Mouse (Mus musculus) neural tube, embryonic 14.5 days (tissue): ENCODE results near the gene 4930438A08Rik. TPM values are rescaled to one million over a fixed set of nuclear protein-coding genes. Genes with fewer than 3 reads are reported as not detected.
A peak's percentile ranks its signal among the peaks of the same experiment; 100 is the strongest.

Experiments used
- ATAC-seq: fragments of 200-750 bp; cut with Nextera tagmentation; 2 replicates; pipeline ENCODE4 v1.8.0; 2017; ENCODE audit warnings: low read depth, mild to moderate bottlenecking, moderate TSS enrichment, moderate library complexity
- H3K27ac ChIP-seq: fragments of 300-500 bp; sonication (generic); 2 replicates; pipeline ENCODE4 v1.5.1; 2014; ENCODE audit warnings: low read depth, mild to moderate bottlenecking, control low read depth, low read length, moderate library complexity, mixed read lengths
- H3K27me3 ChIP-seq: fragments of 300-500 bp; sonication (generic); 2 replicates; pipeline ENCODE4 v1.6.1; 2014; ENCODE audit warnings: low read length; ENCODE audit not compliant: control insufficient read depth, insufficient read depth
- H3K36me3 ChIP-seq: fragments of 300-500 bp; sonication (generic); 2 replicates; pipeline ENCODE4 v1.6.1; 2014; ENCODE audit warnings: low read length, mixed read lengths; ENCODE audit not compliant: control insufficient read depth, insufficient read depth
- H3K4me1 ChIP-seq: fragments of 300-500 bp; sonication (generic); 2 replicates; pipeline ENCODE4 v1.6.1; 2014; ENCODE audit warnings: low read length; ENCODE audit not compliant: control insufficient read depth, insufficient read depth
- H3K4me2 ChIP-seq: fragments of 300-500 bp; sonication (generic); 2 replicates; pipeline ENCODE4 v1.6.1; 2014; ENCODE audit warnings: mild to moderate bottlenecking, low read depth, low read length, control low read depth
- H3K4me3 ChIP-seq: fragments of 300-500 bp; sonication (generic); 2 replicates; pipeline ENCODE4 v1.5.1; 2014; ENCODE audit warnings: low read depth, low read length, control low read depth, mixed read lengths
- H3K9ac ChIP-seq: fragments of 300-500 bp; sonication (generic); replicated peaks from 2 replicates; pipeline ENCODE4 v1.6.1; 2014; ENCODE audit warnings: low read depth, mild to moderate bottlenecking, control low read depth, low read length, mixed read lengths
- H3K9me3 ChIP-seq: fragments of 300-500 bp; sonication (generic); 2 replicates; pipeline ENCODE4 v1.6.1; 2016; ENCODE audit warnings: low read length; ENCODE audit not compliant: control insufficient read depth
- WGBS: fragments of 180-500 bp; shearing (Covaris S2); extraction: QIAGEN DNeasy Blood & Tissue Kit; methylation state at CpG from one replicate; pipeline ENCODE4 v1.1.7; 2014; 5-methylcytosine and 5-hydroxymethylcytosine counted together
- polyA plus RNA-seq: library from polyadenylated mRNA; unstranded; fragments of >200 nt; fragmentation: Nextera tagmentation; extraction: Ambion mirVana; gene quantifications from 2 replicates; pipeline ENCODE4 v1.2.1, GENCODE M21; 2014

Gene 4930438A08Rik
- polyA plus RNA-seq, 1 experiment from 2014 or later: not detected

GRCm38 (mm10) chr11:58326781-58327180 is 52.2 kb downstream of the 4930438A08Rik start:
- H3K36me3 ChIP-seq: no peaks in the 10 kb centered on the region
- WGBS: 95% methylated on average over 3 of the region's 3 CpGs
- peaks cover 30% of the 10 kb centered on the region for H3K4me1 ChIP-seq

GRCm38 (mm10) chr11:58329906-58330275 is 55.3 kb downstream of the 4930438A08Rik start:
- WGBS: under 1% methylated on average over 21 of the region's 21 CpGs

More at GRCm38 (mm10) chr11:58326781-58327180, 52.2 kb downstream of the 4930438A08Rik start:
- no peak overlapping the region for H3K4me3 ChIP-seq
- H3K9ac ChIP-seq: no peak overlapping the region
- H3K4me2 ChIP-seq: no peak overlapping the region
- H3K27ac ChIP-seq: no peak overlapping the region
- no peak for ATAC-seq
- no peaks in the 10 kb centered on the region for H3K27me3 ChIP-seq
- no peaks in the 10 kb centered on the region for H3K9me3 ChIP-seq

DNA sequence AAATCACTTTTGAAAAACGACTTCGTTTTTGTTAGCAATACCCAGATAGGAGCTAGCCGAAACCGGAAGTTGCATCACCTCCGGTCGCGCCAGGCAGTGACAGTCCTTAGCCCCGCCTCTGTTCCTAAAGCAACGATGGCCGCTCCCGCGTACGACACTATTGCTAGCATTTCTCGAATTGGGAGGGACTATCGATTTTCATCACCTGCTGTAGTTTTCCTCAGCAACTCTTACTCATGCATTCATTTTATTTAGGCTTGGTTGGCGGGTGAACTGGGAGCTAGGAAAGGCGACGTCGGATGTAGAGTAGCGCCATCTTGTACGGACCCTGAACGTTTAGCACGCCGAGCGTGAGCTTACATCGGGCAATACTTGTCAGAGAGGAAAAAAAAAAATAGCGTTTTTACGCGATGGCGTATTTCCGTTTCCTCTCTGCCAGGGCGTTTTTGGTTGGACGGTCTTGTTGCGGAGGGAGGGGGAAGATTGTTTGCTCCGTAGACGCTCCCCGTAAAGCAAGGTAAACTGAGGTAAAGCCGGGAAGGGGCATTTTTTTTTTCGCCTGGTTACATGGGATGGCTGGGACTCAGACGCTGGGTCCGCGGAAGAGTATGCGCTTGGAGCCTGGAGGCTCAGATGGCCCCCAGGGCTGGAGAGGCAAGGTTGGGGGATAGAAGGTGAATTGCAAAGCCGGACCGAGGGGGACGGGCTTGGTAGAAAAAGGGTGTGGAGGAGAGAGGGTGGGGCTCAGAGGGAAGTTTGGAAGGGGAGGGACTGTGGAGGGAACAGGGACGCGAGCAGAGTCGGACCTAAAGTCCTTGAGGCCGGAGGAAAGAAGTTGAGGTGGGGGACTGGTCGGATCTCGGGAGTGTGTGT is 55.9 kb downstream of the 4930438A08Rik start, which contains the start of the genes Zfp672 and Sh3bp5l:
Zfp672 (minus strand) TSS at position 64 of the 873 bp plus-strand sequence.
Sh3bp5l (plus strand) TSS at position 449 of the 873 bp plus-strand sequence.
- peak within 1 kb of the TSS; percentile 79 for H3K9ac ChIP-seq
- H3K4me2 ChIP-seq: peak within 1 kb of the TSS; percentile 91
- H3K4me1 ChIP-seq: peaks cover 26% of the 10 kb centered on the region
- peak; percentile 94 for ATAC-seq
- peaks cover 11% of the 10 kb centered on the region; the same call in 1 of the 2 replicates for H3K36me3 ChIP-seq
- H3K27ac ChIP-seq: peak within 1 kb of the TSS; percentile 77
- WGBS: under 1% methylated on average over 52 of the region's 52 CpGs
- no peaks in the 10 kb centered on the region for H3K9me3 ChIP-seq
- peak within 1 kb of the TSS; percentile 85 for H3K4me3 ChIP-seq
- H3K27me3 ChIP-seq: no peaks in the 10 kb centered on the region

More at GRCm38 (mm10) chr11:58329906-58330275, 55.3 kb downstream of the 4930438A08Rik start:
- H3K36me3 ChIP-seq: peaks cover 7% of the 10 kb centered on the region; the same call in 1 of the 2 replicates
- ATAC-seq: peak; percentile 34
- peak overlapping the region; percentile 91 for H3K4me2 ChIP-seq
- peak overlapping the region; percentile 85 for H3K4me3 ChIP-seq
- H3K27me3 ChIP-seq: no peaks in the 10 kb centered on the region
- peak overlapping the region; percentile 79 for H3K9ac ChIP-seq
- H3K9me3 ChIP-seq: no peaks in the 10 kb centered on the region
- peak overlapping the region; percentile 77 for H3K27ac ChIP-seq
- peaks cover 26% of the 10 kb centered on the region for H3K4me1 ChIP-seq

DNA sequence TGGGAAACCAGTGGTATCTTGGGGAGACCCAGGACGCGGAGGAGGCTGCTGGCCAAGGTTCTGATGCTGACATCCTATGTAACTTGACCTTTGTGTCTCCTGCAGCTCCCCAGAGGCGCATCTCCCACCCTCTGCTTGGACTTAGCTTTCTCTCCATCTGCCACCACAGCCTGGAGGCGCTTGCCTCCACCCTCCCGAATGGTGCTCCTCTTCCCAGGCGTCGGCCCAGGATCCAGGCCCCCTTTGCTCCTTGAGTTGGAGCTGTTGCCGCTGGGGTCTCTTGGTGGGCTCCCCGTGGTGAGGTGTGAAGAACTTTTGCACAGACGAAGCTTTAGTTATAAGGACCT is 56.5 kb downstream of the 4930438A08Rik start:
- ATAC-seq: 0 out of 2 replicates have a peak, but pooled peaks have one; percentile 21

GRCm38 (mm10) chr11:58331546-58331945 is 56.9 kb downstream of the 4930438A08Rik start:
- 91% methylated on average over 6 of the region's 6 CpGs for WGBS
- H3K9me3 ChIP-seq: no peaks in the 10 kb centered on the region
- peaks cover 26% of the 10 kb centered on the region for H3K4me1 ChIP-seq
- H3K4me3 ChIP-seq: peak overlapping the region; percentile 85
- peaks cover 18% of the 10 kb centered on the region; the same call in 1 of the 2 replicates for H3K36me3 ChIP-seq
- H3K9ac ChIP-seq: peak overlapping the region; percentile 79; the same call in 1 of the 2 replicates
- no peak overlapping the region for H3K27ac ChIP-seq
- no peaks in the 10 kb centered on the region for H3K27me3 ChIP-seq
- H3K4me2 ChIP-seq: peak overlapping the region; percentile 91
- ATAC-seq: no peak

More for the DNA sequence above, 56.5 kb downstream of the 4930438A08Rik start:
- Histone ChIP-seq H3K36me3 (peaks cover 14% of the 10 kb centered on the region; the same call in 1 of the 2 replicates), H3K9me3 (no peaks in the 10 kb centered on the region), H3K9ac (peak overlapping the region; percentile 79), H3K4me1 (peaks cover 26% of the 10 kb centered on the region), H3K27me3 (no peaks in the 10 kb centered on the region), H3K4me2 (peak overlapping the region; percentile 91), H3K27ac (no peak overlapping the region), H3K4me3 (peak overlapping the region; percentile 85)
- 30% methylated on average over 8 of the region's 10 CpGs for WGBS

DNA sequence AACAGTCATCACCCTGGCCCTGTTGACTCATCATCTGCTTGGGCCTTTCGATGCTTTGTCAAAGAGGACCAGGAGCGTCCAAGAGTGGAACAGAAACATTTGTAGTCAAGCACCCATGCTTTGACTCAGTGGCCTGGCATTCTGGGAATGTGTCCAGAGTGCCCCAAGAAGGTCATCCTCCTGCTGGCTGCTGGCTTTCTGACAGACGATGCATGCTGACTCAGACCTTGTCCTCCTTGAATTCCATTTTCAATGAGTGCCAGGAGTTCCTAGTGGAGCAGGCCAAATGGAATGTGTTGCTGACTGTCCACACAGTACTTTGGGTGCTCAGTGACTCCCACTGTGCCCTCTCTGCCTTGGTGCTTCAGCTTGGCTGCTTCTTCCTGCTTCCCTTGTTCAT is 60.1 kb downstream of the 4930438A08Rik start:
- WGBS: 73% methylated on average over 3 of the region's 3 CpGs
- no peak for ATAC-seq
- H3K27me3 ChIP-seq: no peaks in the 10 kb centered on the region

More for the DNA sequence above, 60.1 kb downstream of the 4930438A08Rik start:
- no peak overlapping the region for H3K27ac ChIP-seq
- no peaks in the 10 kb centered on the region for H3K9me3 ChIP-seq
- H3K36me3 ChIP-seq: peaks cover 39% of the 10 kb centered on the region
- no peak overlapping the region for H3K9ac ChIP-seq
- H3K4me3 ChIP-seq: no peak overlapping the region
- H3K4me2 ChIP-seq: no peak overlapping the region
- peaks cover 18% of the 10 kb centered on the region for H3K4me1 ChIP-seq

Other genes starting within 250 kb of the 4930438A08Rik start
- gene Gm12248, start 181.7 kb upstream of the 4930438A08Rik start, polyA plus RNA-seq: not detected in 2 replicates
- 107 and 112 TPM in 2 replicates for gene Cnot8, start 170.6 kb upstream of the 4930438A08Rik start, polyA plus RNA-seq
- 14.9 and 15.6 TPM in 2 replicates for gene Gemin5, start 106.3 kb upstream of the 4930438A08Rik start, polyA plus RNA-seq
- 96.2 and 101 TPM in 2 replicates for gene Mrpl22, start 103.1 kb upstream of the 4930438A08Rik start, polyA plus RNA-seq
- 0.68 and 1.8 TPM in 2 replicates for gene Igtp, start 75.2 kb upstream of the 4930438A08Rik start, polyA plus RNA-seq
- gene Irgm2, start 75.2 kb upstream of the 4930438A08Rik start, polyA plus RNA-seq: 0.32 and 1.0 TPM in 2 replicates
- gene Zfp692, start 32.3 kb downstream of the 4930438A08Rik start, polyA plus RNA-seq: 18.9 and 22.0 TPM in 2 replicates
- 44.4 and 44.5 TPM in 2 replicates for gene Zfp672, start 55.5 kb downstream of the 4930438A08Rik start, polyA plus RNA-seq
- gene Sh3bp5l, start 55.9 kb downstream of the 4930438A08Rik start, polyA plus RNA-seq: 32.8 and 36.2 TPM in 2 replicates
- not detected in 2 replicates for gene Lypd8, start 104.2 kb downstream of the 4930438A08Rik start, polyA plus RNA-seq
- not detected in 2 replicates for gene 1810065E05Rik, start 146.3 kb downstream of the 4930438A08Rik start, polyA plus RNA-seq
- gene Gm12253, start 157.8 kb downstream of the 4930438A08Rik start, polyA plus RNA-seq: not detected in 2 replicates
- gene Lypd9, start 178.1 kb downstream of the 4930438A08Rik start, polyA plus RNA-seq: not detected in 2 replicates
- gene Olfr30, start 187.5 kb downstream of the 4930438A08Rik start, polyA plus RNA-seq: not detected in 2 replicates
- gene Olfr332, start 217.8 kb downstream of the 4930438A08Rik start, polyA plus RNA-seq: not detected in 2 replicates
- not detected in 2 replicates for gene Olfr331, start 227.8 kb downstream of the 4930438A08Rik start, polyA plus RNA-seq